Mouse (Mus musculus) ES-E14 (cell line): Measurements from ENCODE around the gene Tmsb15a.

ENCODE experiments used
- CHD2 ChIP-seq: IDR thresholded peaks from 2 replicates; pipeline ENCODE4 v1.6.1; 2014; ENCODE audit warnings: mild to moderate bottlenecking, low read depth, low read length, inconsistent platforms
- HCFC1 ChIP-seq: IDR thresholded peaks from 2 replicates; pipeline ENCODE4 v1.6.1; 2012; ENCODE audit warnings: low read length, inconsistent platforms, borderline replicate concordance; ENCODE audit not compliant: insufficient read depth
- MAFK ChIP-seq: IDR thresholded peaks from 2 replicates; pipeline ENCODE4 v1.6.1; 2014; ENCODE audit warnings: mild to moderate bottlenecking, low read depth, low read length, inconsistent platforms; ENCODE audit not compliant: insufficient read depth
- ZC3H11A ChIP-seq: IDR thresholded peaks from 2 replicates; pipeline ENCODE4 v1.6.1; 2012; ENCODE audit warnings: low read depth, mild to moderate bottlenecking, inconsistent platforms, low read length, borderline replicate concordance
- ZNF384 ChIP-seq: IDR thresholded peaks from 2 replicates; pipeline ENCODE4 v1.6.1; 2012; ENCODE audit warnings: low read depth, low read length, inconsistent platforms

DNA sequence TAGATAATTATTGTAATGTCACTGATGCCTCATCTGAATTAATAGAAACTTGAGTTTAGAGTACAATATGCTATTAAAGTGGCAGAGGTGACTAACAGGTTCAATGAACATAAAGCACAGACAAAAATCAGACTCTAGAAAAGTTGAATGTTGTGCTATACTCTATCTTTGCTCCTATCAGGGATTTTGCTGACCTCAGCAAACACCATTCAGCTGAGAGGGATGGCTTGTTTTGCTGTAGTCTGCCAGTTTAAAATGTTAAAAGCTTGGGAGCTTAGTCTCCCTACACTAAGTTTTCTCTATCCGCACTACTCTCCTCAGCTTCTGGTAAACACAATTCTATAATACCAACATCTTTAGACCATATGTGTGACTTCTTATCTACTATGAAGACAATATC lies 21.9 kb downstream of the Tmsb15a start:
- TF ChIP-seq ZC3H11A (no peak), HCFC1 (no peak), MAFK (peak; percentile 79), ZNF384 (no peak), CHD2 (no peak)
